Mouse (Mus musculus): ENCODE data around the gene Adsl.
"Not testable (repeated sequence)": the region's sequence is repeated elsewhere in the genome, so short reads cannot be mapped to it uniquely, and the experiment has no call there.

Adsl gene

GRCm38 (mm10) chr15:80948145-80949135 lies at the start of gene Adsl:
Adsl (plus strand) TSS chr15:80948490.
- peak; percentile 95 for DNase-seq (ENCODE audit: low spot score)

DNA sequence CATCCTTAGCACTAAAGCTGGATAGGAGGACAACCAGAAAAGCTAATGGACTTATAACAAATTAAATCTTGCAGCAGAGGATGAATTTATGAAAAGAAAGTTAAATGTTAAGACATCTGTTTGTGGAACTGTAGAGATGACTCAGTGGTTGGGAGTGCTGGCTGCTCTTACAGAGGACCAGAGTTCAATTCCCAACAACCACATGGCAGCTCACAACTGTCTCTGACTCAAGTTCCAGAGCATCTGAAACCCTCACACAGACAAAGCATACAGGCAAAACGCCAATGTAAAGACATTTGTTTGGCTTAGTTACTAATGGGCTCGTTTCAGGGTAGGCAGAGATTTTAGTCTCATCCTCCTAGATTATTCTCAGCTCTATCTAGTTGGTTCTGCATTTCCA lies 48.5 kb upstream of the Adsl start:
- DNase-seq (ENCODE audit: low spot score), result no peak

DNA sequence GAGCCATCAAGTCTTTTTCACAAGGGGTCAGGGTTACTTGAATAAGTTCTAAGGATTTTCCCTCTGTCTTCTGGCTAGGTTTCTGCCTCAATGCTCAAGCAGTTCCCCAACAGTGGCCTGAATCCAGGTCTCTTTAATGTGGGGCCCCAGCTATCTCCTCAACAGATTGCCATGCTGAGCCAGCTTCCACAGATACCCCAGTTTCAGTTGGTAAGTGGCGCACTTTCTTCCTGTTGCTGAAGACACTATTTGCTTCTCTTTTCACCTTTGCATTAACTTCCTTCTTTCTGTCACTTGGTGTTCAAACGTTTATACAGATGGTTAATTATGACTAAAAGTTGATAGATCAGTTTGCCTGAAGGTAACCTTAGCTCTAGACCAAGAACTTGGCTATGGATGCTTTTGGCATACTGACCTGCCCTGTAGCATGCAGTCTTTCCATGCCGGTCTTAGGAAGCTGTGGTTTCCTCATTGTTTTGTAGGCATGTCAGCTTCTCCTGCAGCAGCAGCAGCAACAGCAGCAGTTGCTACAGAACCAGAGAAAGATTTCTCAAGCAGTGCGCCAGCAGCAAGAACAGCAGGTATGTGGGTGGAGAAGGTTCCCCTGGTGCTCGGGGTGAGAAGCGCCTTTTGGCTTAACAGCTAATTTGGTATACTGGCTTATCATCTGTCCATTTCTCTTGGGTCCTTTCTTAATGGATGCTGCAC lies 46.3 kb upstream of the Adsl start:
- DNase-seq (ENCODE audit: low spot score), result no peak

- DNase-seq (ENCODE audit: low spot score), result not testable (repeated sequence)
Observed at GRCm38 (mm10) chr15:80904776-80905175, 43.5 kb upstream of the Adsl start.

GRCm38 (mm10) chr15:80910183-80910582 lies 38.1 kb upstream of the Adsl start:
- no peak for DNase-seq (ENCODE audit: low spot score)

DNA sequence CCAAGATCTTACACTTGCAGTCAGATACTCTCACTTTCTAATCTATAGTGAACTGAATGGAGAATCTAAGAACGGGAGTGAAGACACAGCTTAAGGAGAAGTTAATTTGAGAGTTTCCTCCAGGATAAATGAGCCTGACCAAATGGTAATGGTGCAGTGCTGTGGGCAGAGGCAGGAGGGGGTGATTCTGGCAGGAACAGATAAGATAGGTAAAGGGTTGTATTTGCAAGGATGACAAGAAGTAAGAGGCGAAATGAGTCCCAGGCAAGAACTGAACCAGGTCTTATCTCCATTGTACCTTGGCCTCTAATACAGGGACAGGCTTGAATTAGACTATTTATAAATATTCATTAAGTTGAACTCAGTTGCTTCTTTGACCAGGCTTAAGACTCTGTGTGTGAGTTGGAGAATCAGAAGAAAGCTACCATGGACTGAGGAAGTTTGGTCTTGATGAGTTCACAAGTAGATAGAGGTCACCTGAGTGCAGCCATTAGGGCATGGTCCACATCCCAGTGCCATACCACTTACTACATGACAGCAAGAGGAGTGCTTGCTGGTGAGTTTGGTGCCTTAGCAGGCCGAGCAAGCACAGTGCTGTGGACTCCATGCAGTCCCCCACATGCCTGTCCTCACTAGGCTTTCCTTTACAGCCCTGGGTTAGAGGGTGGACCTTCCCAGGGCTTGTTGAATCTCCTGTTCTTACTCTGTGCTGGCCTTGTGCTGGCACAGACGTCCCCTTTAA lies 37.3 kb upstream of the Adsl start:
- DNase-seq (ENCODE audit: low spot score), result no peak

DNA sequence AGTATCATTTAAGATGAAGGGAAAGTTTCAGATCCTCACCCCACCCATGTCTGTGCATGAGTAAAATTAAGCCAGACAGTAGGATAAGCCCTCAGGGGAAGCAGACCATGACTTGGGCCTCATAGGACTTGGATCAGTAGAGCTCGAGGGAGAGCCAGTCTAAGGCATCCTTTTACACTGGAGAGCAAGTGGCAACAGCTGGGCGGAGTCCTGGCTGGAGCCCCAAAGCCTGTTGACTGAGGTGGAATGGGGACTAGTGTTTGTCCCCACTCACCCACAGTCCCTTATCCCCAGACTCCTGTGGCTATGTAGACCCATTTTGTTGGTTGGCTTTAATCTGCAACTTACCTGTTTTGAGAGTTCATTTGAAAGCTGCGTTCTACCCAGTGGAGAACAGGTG lies 36.1 kb upstream of the Adsl start:
- DNase-seq (ENCODE audit: low spot score), result no peak

DNA sequence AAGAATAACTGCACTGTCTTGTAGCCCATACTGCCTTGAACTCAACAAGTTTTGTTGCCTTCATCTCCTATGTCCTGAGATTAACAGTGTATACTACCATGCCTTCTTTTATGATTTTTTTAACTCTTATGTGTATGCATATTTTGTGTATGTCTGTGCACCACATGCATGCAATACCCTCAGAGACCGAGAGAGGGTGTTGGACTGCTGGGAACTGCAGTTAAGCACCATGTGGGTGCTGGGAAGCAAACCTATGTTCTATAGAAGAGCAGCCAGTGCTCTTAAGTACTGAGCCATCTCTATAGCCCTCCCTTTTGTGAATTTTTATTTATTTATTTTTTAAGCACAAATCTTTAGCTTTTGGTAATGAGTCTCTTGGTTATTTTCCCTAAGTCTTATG lies 34.5 kb upstream of the Adsl start:
- no peak for DNase-seq (ENCODE audit: low spot score)

- DNase-seq (ENCODE audit: low spot score), result peak; percentile 26
Observed at GRCm38 (mm10) chr15:80915850-80916249, 32.4 kb upstream of the Adsl start.

- no peak for DNase-seq (ENCODE audit: low spot score)
Observed at GRCm38 (mm10) chr15:80916621-80917020, 31.7 kb upstream of the Adsl start.

- no peak for DNase-seq (ENCODE audit: low spot score)
Observed at GRCm38 (mm10) chr15:80920346-80920745, 27.9 kb upstream of the Adsl start.

DNA sequence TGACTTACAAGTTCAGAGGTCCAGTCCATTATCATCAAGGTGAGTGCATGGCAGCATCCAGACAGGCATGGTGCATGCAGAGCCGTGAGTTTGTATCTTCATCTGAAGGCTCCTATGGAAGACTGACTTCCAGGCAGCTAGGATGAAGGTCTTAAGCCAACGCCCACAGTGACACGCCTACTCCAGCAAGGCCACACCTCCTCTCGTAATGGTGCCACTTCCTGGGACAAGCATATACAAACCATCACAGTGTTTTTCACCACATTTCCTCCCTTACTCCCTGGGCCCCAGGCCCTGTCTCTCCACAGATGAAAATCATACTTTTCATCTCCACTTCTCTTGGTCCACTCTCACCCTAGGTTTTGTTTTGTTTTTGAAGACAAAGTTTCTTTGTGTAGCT lies 26.5 kb upstream of the Adsl start:
- DNase-seq (ENCODE audit: low spot score), result no peak

DNA sequence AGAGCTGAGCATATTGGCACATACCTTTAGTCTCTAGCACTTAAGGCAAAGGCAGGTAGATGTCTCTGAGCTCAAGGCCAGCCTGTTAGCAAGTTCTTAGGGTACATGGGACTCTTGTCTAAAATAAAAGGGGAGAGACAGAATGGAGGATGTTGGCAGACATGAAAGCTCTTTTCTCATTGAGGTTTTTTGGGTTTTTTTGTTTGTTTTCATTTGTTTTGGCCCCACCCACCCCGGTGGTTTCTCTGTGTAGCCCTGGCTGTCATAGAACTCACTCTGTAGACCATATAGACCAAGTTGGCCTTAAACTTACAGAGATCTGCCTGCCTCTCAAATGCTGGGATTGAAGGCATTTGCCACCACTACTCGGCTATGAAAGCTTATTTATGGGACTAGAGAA lies 24.1 kb upstream of the Adsl start:
- no peak for DNase-seq (ENCODE audit: low spot score)

GRCm38 (mm10) chr15:80928811-80929355 lies 19.4 kb upstream of the Adsl start:
- DNase-seq (ENCODE audit: low spot score), result no peak

DNA sequence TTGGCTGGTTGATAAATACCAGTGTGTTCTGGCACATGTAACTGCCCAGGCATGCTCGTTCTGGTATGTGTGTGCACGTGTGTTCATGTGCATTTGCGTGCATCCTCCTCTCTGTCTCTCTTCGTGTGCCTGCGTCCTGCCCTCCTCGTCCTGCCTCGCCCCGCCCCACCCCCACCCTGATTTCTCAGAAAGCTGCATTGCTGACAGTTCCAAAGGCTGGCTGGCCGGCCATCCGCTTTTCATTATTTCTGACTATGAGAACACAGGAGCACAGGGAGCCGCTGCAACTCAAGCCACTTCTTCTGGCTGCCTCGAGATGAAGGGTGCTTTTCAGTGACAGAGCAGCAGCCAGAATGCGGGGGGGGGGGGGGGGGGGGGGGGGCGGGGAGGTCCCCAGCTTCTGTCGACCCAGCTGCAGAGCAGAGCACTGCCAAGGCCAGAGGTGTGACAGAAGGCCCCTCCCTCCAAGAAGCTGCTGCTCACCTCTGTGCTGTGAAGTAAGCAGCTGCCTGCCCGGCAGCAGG lies 18.2 kb upstream of the Adsl start:
- DNase-seq (ENCODE audit: low spot score), result peak; percentile 37

GRCm38 (mm10) chr15:80930676-80931320 lies 17.5 kb upstream of the Adsl start:
- DNase-seq (ENCODE audit: low spot score), result not testable (repeated sequence)

DNA sequence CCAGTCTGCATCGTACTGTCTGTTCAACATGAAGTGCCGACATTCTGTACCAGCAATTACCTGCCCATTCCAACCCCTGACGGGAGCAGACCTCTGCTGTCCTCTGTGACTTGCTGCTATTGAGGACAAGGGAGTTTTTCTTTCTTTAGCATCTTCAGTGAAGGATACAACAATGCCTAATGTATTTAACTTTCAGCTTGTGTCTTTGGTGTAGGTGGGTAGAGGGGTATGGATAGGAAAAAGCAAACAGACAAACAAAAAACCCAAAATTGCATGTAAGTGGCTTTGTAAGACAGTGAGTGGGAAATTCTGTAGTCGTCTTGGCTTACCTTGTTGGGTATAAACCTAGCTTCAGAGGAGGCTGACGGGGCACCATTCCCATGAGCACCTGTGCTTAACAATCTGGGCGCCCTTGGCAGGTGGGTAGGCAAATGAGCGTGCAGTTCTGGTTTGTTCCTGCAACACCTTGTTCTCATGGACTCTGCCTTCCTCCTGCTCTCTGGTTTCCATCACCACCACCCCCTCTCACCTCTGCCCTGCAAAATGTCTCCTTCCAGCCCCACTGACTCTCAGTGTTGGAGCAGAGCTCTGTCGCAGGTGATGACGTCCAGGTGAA lies 16.8 kb upstream of the Adsl start:
- DNase-seq (ENCODE audit: low spot score), result no peak

DNA sequence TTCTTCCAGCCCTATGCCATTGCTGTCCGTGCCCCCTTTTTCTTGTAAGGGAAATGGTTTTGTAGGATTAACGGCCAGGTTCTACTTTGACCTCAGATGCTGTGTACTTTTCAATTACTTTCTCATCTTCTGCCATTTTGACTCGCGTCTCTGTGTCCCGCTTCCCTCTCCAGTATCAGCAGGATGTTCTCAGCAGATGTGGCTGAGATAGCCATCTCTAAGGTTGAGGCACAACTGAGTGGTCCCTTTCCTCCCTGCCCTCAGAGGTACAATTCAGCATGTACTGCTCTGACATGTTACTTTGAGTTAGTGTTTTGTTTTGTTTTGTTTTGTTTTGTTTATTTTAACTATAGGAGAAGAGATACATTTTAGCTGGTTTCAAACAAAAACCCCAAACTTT lies 13.4 kb upstream of the Adsl start:
- DNase-seq (ENCODE audit: low spot score), result no peak

GRCm38 (mm10) chr15:80936686-80937085 lies 11.6 kb upstream of the Adsl start:
- DNase-seq (ENCODE audit: low spot score), result no peak

DNA sequence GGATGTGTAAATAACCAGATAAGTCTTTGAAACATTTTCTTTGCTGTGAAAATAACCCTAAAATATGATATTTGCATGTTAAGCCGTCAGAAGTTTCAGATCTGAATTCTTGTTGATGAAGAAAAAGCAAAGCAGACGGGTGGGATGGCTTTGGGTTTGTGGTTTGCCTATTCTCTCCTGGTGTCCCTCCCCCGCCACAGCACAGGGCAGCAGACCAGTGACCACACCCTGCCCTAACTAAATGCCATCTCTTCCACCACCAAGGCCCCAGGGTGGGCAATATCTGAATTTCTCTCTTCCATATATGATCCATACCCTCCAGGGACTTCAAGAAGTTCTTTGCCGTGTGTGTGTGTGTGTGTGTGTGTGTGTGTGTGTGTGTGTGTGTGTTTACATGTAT lies 9.7 kb upstream of the Adsl start:
- DNase-seq (ENCODE audit: low spot score), result no peak

- DNase-seq (ENCODE audit: low spot score), result no peak
Observed at GRCm38 (mm10) chr15:80939401-80939800, 8.9 kb upstream of the Adsl start.
